Mouse (Mus musculus) midbrain, embryonic 12.5 days (tissue): ENCODE measurements around the gene Trem1. TPM values are rescaled to one million over a fixed set of nuclear protein-coding genes. Genes with fewer than 3 reads are reported as not detected.

Experiments used
- ATAC-seq: fragments of 200-750 bp; cut with Nextera tagmentation; 2 replicates; pipeline ENCODE4 v1.8.0; 2017; ENCODE audit warnings: low read depth, moderate TSS enrichment, moderate library complexity; ENCODE audit not compliant: low FRiP score
- H3K27ac ChIP-seq: fragments of 300-500 bp; sonication (generic); replicated peaks from 2 replicates; pipeline ENCODE4 v1.5.1; 2016; ENCODE audit warnings: mild to moderate bottlenecking
- H3K27me3 ChIP-seq: fragments of 300-500 bp; sonication (generic); 2 replicates; pipeline ENCODE4 v1.6.1; 2016; ENCODE audit warnings: mild to moderate bottlenecking
- H3K36me3 ChIP-seq: fragments of 300-500 bp; sonication (generic); 2 replicates; pipeline ENCODE4 v1.6.1; 2016
- H3K4me1 ChIP-seq: fragments of 300-500 bp; sonication (generic); 2 replicates; pipeline ENCODE4 v1.6.1; 2016
- H3K4me2 ChIP-seq: fragments of 300-500 bp; sonication (generic); replicated peaks from 2 replicates; pipeline ENCODE4 v1.6.1; 2016; ENCODE audit warnings: mild to moderate bottlenecking, moderate library complexity
- H3K4me3 ChIP-seq: fragments of 300-500 bp; sonication (generic); 2 replicates; pipeline ENCODE4 v1.5.1; 2016; ENCODE audit warnings: mild to moderate bottlenecking
- H3K9ac ChIP-seq: fragments of 300-500 bp; sonication (generic); replicated peaks from 2 replicates; pipeline ENCODE4 v1.6.1; 2016; ENCODE audit warnings: mild to moderate bottlenecking, moderate library complexity
- H3K9me3 ChIP-seq: fragments of 300-500 bp; sonication (generic); 2 replicates; pipeline ENCODE4 v1.6.1; 2016; ENCODE audit warnings: mild to moderate bottlenecking
- WGBS: fragments of 180-500 bp; shearing (Covaris S2); methylation state at CpG from one replicate; pipeline ENCODE4 v1.1.7; 2016; 5-methylcytosine and 5-hydroxymethylcytosine counted together
- polyA plus RNA-seq: library from polyadenylated mRNA; unstranded; fragments of >200 nt; fragmentation: Nextera tagmentation; extraction: Ambion mirVana; gene quantifications from 2 replicates; pipeline ENCODE4 v1.2.1, GENCODE M21; 2016

The Trem1 gene
- polyA plus RNA-seq, 1 experiment from 2014 or later = 0.11 TPM

DNA sequence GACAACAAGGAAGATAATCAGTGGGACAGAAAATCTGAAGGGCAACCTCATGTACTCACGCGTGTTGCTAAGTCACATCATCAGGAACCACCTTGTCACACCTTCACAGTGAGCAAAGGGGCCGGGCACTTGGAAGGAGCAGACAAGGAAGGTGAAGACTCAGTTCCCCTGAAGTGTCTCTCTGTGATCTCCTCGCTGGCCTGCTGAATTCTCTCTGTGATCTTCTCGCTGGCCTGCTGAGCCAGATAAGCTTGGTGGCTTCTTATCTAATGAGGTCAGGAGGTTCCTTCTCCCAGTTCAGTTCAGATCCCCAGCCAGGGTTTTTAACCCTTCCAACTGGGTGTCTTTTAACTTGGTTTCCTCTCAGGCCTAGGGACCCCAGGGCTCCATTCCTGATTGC lies 39.6 kb downstream of the Trem1 start:
- Histone ChIP-seq H3K36me3 (no peaks in the 10 kb centered on the region), H3K4me2 (no peak overlapping the region), H3K4me1 (no peaks in the 10 kb centered on the region), H3K9me3 (no peaks in the 10 kb centered on the region), H3K4me3 (no peak overlapping the region), H3K27me3 (no peaks in the 10 kb centered on the region), H3K27ac (no peak overlapping the region), H3K9ac (no peak overlapping the region)
- ATAC-seq = no peak
- 83% methylated on average over 5 of the region's 5 CpGs for WGBS

DNA sequence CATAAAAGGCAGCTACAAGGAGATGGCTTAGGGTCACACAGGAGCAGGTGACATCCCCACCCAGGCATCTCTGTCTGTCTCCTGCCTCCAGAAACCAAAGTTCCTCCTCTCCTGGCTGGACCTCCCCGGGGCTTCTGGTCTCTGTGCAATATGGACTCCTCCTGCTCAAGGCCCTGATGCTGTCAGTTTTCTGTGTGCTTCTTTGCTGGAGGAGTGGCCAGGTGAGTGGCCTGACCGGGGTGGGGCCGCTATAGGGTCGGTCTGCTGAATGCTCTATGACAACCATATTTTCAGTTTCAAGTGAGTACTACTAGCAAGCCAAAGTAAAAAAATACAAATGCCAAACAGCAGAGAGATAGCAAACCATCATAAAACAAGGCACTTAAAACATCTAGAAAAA lies 40.0 kb downstream of the Trem1 start:
- no peaks in the 10 kb centered on the region for H3K27me3 ChIP-seq
- no peak overlapping the region for H3K9ac ChIP-seq
- H3K4me2 ChIP-seq = no peak overlapping the region
- no peaks in the 10 kb centered on the region for H3K4me1 ChIP-seq
- no peaks in the 10 kb centered on the region for H3K9me3 ChIP-seq
- no peak overlapping the region for H3K4me3 ChIP-seq
- no peak for ATAC-seq
- WGBS = 93% methylated on average over 4 of the region's 4 CpGs
- no peak overlapping the region for H3K27ac ChIP-seq
- no peaks in the 10 kb centered on the region for H3K36me3 ChIP-seq

DNA sequence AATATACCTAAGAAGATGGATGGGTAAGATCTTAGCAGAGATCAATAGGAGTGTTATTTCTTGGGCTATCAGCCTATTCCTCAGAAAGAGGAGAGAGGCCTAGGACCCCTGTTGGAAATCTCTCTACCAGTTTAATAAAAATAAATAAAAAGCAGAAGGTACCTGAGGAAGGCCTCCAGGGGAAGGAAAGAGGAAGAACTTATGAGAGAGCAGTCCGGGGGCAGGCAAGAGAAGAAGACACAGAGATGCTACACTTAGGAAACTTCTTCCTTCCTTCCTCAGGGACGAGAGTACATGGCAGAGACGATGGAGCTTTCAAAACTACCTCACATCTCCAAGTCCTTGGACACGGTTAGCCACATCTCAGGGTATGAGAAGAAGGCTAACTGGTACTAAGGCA lies 41.5 kb downstream of the Trem1 start:
- no peak overlapping the region for H3K4me2 ChIP-seq
- ATAC-seq = no peak
- H3K4me1 ChIP-seq = no peaks in the 10 kb centered on the region
- no peaks in the 10 kb centered on the region for H3K27me3 ChIP-seq
- no peaks in the 10 kb centered on the region for H3K36me3 ChIP-seq
- no peak overlapping the region for H3K9ac ChIP-seq
- no peaks in the 10 kb centered on the region for H3K9me3 ChIP-seq
- no peak overlapping the region for H3K4me3 ChIP-seq
- no peak overlapping the region for H3K27ac ChIP-seq
- 80% methylated on average over 4 of the region's 4 CpGs for WGBS

DNA sequence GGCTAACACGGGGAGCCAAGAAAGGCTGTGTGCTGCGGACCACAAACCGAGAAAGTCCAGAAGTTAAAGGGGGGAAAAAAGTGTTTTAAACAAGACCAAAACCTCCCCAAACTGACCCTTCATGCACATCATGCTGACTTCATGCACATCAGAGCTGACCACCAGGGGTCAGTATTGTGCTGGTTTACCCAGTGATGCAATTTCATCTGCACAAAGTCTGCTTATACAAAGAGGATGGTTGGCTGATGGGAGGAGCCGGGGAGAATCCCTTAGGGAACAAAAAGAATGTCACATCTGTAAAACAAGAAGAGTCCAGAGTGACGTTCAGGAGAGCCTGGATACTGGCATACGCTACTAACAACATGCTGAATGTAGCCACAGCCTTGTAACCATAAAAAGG lies 42.3 kb downstream of the Trem1 start:
- H3K9ac ChIP-seq = no peak overlapping the region
- 30% methylated on average over 6 of the region's 6 CpGs for WGBS
- H3K9me3 ChIP-seq = no peaks in the 10 kb centered on the region
- no peaks in the 10 kb centered on the region for H3K27me3 ChIP-seq
- no peaks in the 10 kb centered on the region for H3K36me3 ChIP-seq
- no peak overlapping the region for H3K27ac ChIP-seq
- 0 out of 2 replicates have a peak, but pooled peaks have one; percentile 52 for ATAC-seq
- H3K4me2 ChIP-seq = no peak overlapping the region
- H3K4me1 ChIP-seq = no peaks in the 10 kb centered on the region
- H3K4me3 ChIP-seq = no peak overlapping the region

DNA sequence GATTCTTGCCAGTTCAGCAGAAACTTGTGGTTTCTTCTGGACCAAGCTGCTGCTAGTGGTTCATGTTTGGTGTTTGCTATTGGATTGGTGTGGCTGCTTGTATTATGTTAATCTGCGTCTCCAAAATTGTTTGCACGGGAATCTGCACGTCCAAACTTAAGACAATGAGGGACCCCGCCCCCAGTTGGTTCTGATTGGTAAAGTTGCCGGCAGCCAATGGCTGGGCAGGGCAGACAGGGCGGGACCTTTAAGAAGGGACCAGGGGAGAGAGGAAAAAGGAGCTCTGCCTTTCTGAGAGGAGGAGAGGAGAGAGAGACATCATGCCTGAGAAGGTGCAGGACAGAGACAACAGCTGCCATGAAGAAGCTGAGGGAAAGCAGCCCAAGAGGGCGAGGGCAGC lies 43.2 kb downstream of the Trem1 start:
- ATAC-seq = no peak
- Histone ChIP-seq H3K9ac (no peak overlapping the region), H3K4me3 (no peak overlapping the region), H3K9me3 (no peaks in the 10 kb centered on the region), H3K4me2 (no peak overlapping the region), H3K4me1 (no peaks in the 10 kb centered on the region), H3K27ac (no peak overlapping the region), H3K27me3 (no peaks in the 10 kb centered on the region), H3K36me3 (no peaks in the 10 kb centered on the region)
- 62% methylated on average over 7 of the region's 7 CpGs for WGBS

DNA sequence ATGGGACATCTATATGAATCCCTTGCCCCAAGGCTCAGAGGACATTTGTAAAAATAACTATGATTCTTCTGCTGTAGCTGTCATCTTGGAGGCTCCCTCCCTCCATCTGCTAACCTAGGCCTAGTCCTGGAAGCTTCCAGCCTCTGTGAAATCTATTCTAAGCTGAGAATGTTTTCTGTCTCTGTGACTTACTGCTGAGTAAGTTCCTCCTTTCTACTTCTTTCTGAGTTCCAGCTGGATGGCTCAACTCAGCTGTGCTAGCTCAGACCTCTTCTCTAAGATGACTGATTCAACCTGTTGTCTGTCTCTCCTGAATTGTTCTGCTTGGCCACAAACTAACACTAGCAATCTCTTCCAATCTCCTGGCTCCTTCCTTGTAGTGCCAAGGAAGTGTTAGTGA lies 45.8 kb downstream of the Trem1 start:
- no peak overlapping the region for H3K27ac ChIP-seq
- H3K9me3 ChIP-seq = no peaks in the 10 kb centered on the region
- H3K9ac ChIP-seq = no peak overlapping the region
- no peak for ATAC-seq
- no peaks in the 10 kb centered on the region for H3K27me3 ChIP-seq
- no peak overlapping the region for H3K4me2 ChIP-seq
- no peaks in the 10 kb centered on the region for H3K36me3 ChIP-seq
- H3K4me1 ChIP-seq = peaks cover 12% of the 10 kb centered on the region; the same call in 1 of the 2 replicates
- no peak overlapping the region for H3K4me3 ChIP-seq

DNA sequence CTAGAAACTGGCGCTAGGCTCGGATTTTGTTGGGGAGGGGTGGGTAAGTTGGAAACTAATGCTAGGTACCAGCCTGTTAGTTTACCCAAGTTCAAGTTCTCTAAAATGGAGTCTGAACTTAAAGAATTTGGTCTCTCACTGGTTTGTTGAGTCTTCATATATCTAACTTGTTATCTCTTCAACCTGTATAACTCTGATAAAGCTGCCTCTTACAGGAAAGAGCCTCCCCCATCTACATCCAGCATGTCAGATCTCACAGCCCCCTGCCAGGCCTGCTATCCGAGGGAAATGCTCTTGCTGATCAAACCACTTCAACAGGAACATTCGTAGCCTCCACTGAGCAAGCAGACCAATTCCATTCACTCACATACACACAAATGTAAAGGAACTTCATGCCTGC lies 46.4 kb downstream of the Trem1 start:
- Histone ChIP-seq H3K4me2 (no peak overlapping the region), H3K9me3 (no peaks in the 10 kb centered on the region), H3K9ac (no peak overlapping the region), H3K27me3 (no peaks in the 10 kb centered on the region), H3K4me3 (no peak overlapping the region), H3K4me1 (peaks cover 12% of the 10 kb centered on the region; the same call in 1 of the 2 replicates), H3K36me3 (no peaks in the 10 kb centered on the region), H3K27ac (no peak overlapping the region)
- WGBS = 85% methylated on average over 4 of the region's 4 CpGs
- no peak for ATAC-seq

DNA sequence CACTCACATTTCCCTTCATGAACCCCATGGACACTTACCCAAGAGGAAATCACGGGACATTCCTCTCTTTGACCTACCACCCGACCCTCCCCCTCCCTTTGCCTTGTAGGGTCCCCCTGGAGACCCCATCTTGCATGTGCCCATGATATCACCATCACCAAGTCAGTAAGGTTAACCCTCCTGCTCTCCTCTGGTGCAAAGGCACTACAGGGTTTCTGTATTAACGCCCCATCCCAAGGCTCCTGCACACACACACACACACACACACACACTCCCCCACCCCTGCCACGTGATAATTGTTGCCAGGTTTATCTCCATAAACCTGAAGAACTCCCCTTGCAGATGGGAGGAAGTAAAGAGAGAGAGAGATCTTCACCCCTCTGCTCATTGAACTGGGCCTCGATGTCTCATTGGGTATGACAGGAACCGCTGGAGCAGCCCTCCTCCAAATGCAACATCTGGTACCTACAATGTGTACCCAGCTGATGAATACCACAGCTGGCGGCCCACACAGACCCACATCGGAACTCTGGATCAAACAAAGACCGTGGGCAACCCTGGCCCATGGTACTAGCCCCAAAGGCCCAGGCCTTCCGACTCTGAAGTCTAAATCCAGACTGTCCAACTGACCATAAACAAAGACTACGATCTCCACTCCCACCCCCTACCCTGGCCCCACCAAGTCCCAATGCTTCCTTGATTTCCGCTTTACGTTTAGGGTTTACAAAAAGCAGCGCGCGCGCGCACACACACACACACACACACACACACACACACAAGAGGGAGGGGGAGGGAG lies 48.6 kb downstream of the Trem1 start:
- peak overlapping the region; percentile 56 for H3K4me2 ChIP-seq
- 32% methylated on average over 18 of the region's 18 CpGs for WGBS
- H3K36me3 ChIP-seq = no peaks in the 10 kb centered on the region
- H3K4me1 ChIP-seq = peaks cover 12% of the 10 kb centered on the region; the same call in 1 of the 2 replicates
- H3K27ac ChIP-seq = no peak overlapping the region
- peak overlapping the region; percentile 55 for H3K9ac ChIP-seq
- no peaks in the 10 kb centered on the region for H3K9me3 ChIP-seq
- peak; percentile 72 for ATAC-seq
- no peaks in the 10 kb centered on the region for H3K27me3 ChIP-seq
- peak overlapping the region; percentile 35 for H3K4me3 ChIP-seq

DNA sequence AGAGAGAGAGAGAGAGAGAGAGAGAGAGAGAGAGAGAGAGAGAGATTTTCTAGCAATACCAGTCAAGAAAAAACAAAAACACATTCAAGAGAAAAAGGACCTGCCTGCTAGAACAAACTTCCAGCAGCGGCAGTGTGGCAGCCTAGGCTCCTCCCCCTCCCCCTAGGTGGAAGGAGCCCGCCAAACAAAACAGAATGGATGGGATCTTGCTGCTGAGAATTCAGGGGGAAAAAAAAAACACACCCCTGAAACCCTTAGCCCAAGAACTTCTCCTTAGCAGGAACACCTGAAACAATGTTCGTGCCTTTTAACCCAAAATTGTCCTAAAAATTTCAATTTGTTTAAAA lies 49.1 kb downstream of the Trem1 start:
- H3K9ac ChIP-seq = peak overlapping the region; percentile 55

DNA sequence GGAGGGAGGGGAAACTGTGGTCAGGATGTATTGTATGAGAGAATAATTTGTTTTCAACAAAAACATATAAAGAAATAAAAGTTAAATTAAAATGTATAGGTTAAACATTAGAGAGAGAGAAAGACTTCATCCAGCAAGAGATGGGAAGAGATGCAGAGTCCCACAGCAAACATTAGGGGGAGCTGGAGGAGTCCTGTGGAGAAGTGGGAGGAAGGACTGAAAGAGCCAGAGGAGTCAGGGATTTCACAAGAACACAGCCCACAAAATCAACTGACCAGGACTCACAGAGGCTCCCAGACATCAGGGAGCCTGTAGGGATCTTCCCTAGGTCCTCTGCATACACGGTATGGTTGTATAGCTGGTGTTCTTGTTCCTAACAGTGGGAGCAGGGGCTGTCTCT lies 54.2 kb downstream of the Trem1 start:
- no peak overlapping the region for H3K27ac ChIP-seq
- 0 out of 2 replicates have a peak, but pooled peaks cover 2% of the 10 kb centered on the region for H3K9me3 ChIP-seq
- no peak overlapping the region for H3K9ac ChIP-seq
- H3K27me3 ChIP-seq = no peaks in the 10 kb centered on the region
- no peak overlapping the region for H3K4me2 ChIP-seq
- H3K4me3 ChIP-seq = no peak overlapping the region
- peaks cover 4% of the 10 kb centered on the region; the same call in 1 of the 2 replicates for H3K4me1 ChIP-seq
- H3K36me3 ChIP-seq = no peaks in the 10 kb centered on the region
- 57% methylated on average over 1 of the region's 1 CpGs for WGBS
- ATAC-seq = no peak

More for the DNA sequence above, 49.1 kb downstream of the Trem1 start:
- Histone ChIP-seq H3K36me3 (no peaks in the 10 kb centered on the region), H3K4me2 (peak overlapping the region; percentile 56), H3K9me3 (no peaks in the 10 kb centered on the region), H3K27ac (no peak overlapping the region), H3K4me1 (peaks cover 12% of the 10 kb centered on the region; the same call in 1 of the 2 replicates), H3K4me3 (peak overlapping the region; percentile 35), H3K27me3 (no peaks in the 10 kb centered on the region)
- WGBS = 5% methylated on average over 3 of the region's 3 CpGs
- ATAC-seq = 0 out of 2 replicates have a peak, but pooled peaks have one; percentile 38

DNA sequence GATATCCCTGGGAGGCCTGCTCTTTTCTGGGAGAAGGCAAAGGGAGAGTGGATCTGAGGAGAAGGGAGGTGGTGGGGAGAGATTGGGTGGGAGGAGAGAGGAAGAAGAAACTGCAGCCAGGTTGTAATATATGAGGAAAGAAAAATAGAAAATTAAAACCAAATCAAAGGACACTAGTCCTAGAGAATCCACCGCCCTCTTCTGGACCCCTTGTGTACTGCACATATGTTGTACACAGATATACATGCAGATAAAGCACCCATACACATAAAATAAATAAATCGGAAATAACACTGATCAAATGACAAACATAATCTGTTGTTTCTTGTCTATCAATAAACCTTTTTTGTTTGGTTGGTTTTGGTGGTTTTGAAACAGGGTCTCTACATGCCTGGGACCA lies 54.7 kb downstream of the Trem1 start:
- WGBS = 63% methylated on average over 2 of the region's 2 CpGs
- Histone ChIP-seq H3K9ac (no peak overlapping the region), H3K4me1 (peaks cover 3% of the 10 kb centered on the region; the same call in 1 of the 2 replicates), H3K9me3 (0 out of 2 replicates have a peak, but pooled peaks cover 2% of the 10 kb centered on the region), H3K27ac (no peak overlapping the region), H3K27me3 (no peaks in the 10 kb centered on the region), H3K4me2 (no peak overlapping the region), H3K4me3 (no peak overlapping the region), H3K36me3 (no peaks in the 10 kb centered on the region)
- no peak for ATAC-seq

DNA sequence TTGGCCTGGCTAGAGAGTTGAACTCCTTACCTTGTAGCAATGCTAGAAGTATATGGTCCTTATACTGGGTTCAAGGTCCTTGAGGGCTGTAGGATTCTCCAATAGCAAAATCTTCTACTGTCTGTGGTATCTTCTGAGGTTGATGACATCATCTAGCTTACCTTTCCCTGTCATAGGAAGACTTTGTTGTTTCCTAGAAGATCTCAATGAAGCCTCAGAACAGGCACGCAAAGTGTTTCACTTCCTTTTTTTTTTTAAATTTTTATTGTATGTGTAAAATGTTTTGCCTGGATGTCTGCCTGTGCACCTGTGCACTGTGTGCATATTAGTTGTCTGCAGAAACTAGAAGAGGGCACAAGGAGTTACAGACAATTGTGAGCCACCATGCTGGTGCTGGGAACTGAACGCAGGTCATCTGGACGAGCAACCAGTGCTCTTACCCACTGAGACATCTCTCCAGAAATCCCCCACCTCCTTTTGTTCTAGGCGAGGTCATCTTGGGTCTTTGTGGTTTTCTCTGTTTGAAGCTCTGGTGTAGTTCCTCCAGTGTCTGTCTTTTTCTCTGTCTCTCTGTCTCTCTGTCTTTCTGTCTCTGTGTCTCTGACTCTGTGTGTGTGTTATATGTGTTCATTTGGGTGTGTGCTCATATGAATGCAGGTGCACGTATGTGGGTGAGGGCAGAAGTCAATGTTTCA lies 61.1 kb downstream of the Trem1 start:
- Histone ChIP-seq H3K9me3 (0 out of 2 replicates have a peak, but pooled peaks cover 2% of the 10 kb centered on the region), H3K4me3 (no peak overlapping the region), H3K4me2 (no peak overlapping the region), H3K27ac (no peak overlapping the region), H3K4me1 (no peaks in the 10 kb centered on the region), H3K36me3 (no peaks in the 10 kb centered on the region), H3K27me3 (no peaks in the 10 kb centered on the region), H3K9ac (no peak overlapping the region)
- ATAC-seq = no peak
- 86% methylated on average over 5 of the region's 5 CpGs for WGBS
